Mouse (Mus musculus): ENCODE measurements around the gene Evl.

GRCm38 (mm10) chr12:108646234-108646633 lies 91.7 kb downstream of the Evl start:
- TF ChIP-seq CTCF (IDR thresholded peaks at IDR 0.05; ENCODE audit: borderline replicate concordance, insufficient read depth, low read length) (no peak), POLR2A (IDR thresholded peaks at IDR 0.05; ENCODE audit: low read depth, low read length) (no peak)
